Mouse (Mus musculus) lung, postnatal 0 days (tissue): ENCODE results near the gene Map3k20. TPM values are rescaled to one million over a fixed set of nuclear protein-coding genes. Genes with fewer than 3 reads are reported as not detected.

ENCODE experiments used
- ATAC-seq: fragments of 200-750 bp; cut with Nextera tagmentation; 2 replicates; pipeline ENCODE4 v1.8.0; 2017; ENCODE audit warnings: moderate library complexity
- DNase-seq: peaks from one replicate; pipeline ENCODE4 v3.0.0-alpha.2; 2016; ENCODE audit warnings: low spot score
- H3K27ac ChIP-seq: fragments of 300-500 bp; sonication (generic); 2 replicates; pipeline ENCODE4 v1.5.1; 2014; ENCODE audit warnings: antibody characterized with exemption, mild to moderate bottlenecking, low read length, mixed read lengths
- H3K27me3 ChIP-seq: fragments of 300-500 bp; sonication (generic); replicated peaks from 2 replicates; pipeline ENCODE4 v1.6.1; 2014; ENCODE audit warnings: low read length, mixed read lengths; ENCODE audit not compliant: insufficient read depth
- H3K36me3 ChIP-seq: fragments of 300-500 bp; sonication (generic); 2 replicates; pipeline ENCODE4 v1.6.1; 2014; ENCODE audit warnings: low read length, mixed read lengths; ENCODE audit not compliant: insufficient read depth
- H3K4me1 ChIP-seq: fragments of 300-500 bp; sonication (generic); 2 replicates; pipeline ENCODE4 v1.6.1; 2014; ENCODE audit warnings: antibody characterized with exemption, low read depth, low read length, mixed read lengths; ENCODE audit not compliant: insufficient read depth
- H3K4me2 ChIP-seq: fragments of 300-500 bp; sonication (generic); replicated peaks from 2 replicates; pipeline ENCODE4 v1.6.1; 2014; ENCODE audit warnings: low read depth, mild to moderate bottlenecking, low read length, moderate library complexity, mixed read lengths
- H3K4me3 ChIP-seq: fragments of 300-500 bp; sonication (generic); 2 replicates; pipeline ENCODE4 v1.5.1; 2014; ENCODE audit warnings: low read depth, low read length
- H3K9ac ChIP-seq: fragments of 300-500 bp; sonication (generic); replicated peaks from 2 replicates; pipeline ENCODE4 v1.6.1; 2014; ENCODE audit warnings: low read depth, mild to moderate bottlenecking
- H3K9me3 ChIP-seq: fragments of 300-500 bp; sonication (generic); 2 replicates; pipeline ENCODE4 v1.6.1; 2016; ENCODE audit warnings: low read length, mixed read lengths
- CTCF ChIP-seq: IDR thresholded peaks from 2 replicates; pipeline ENCODE4 v1.5.1; 2016; ENCODE audit warnings: antibody characterized with exemption, mild to moderate bottlenecking
- EP300 ChIP-seq: IDR thresholded peaks from 2 replicates; pipeline ENCODE4 v1.6.1; 2016; ENCODE audit warnings: antibody characterized with exemption, mild to moderate bottlenecking, control low read depth
- WGBS: fragments of 180-500 bp; shearing (Covaris S2); extraction: QIAGEN DNeasy Blood & Tissue Kit; methylation state at CpG from one replicate; pipeline ENCODE4 v1.1.7; 2014; 5-methylcytosine and 5-hydroxymethylcytosine counted together
- polyA plus RNA-seq: library from polyadenylated mRNA; unstranded; fragments of >200 nt; fragmentation: Nextera tagmentation; extraction: Ambion mirVana; gene quantifications from 2 replicates; pipeline ENCODE4 v1.2.1, GENCODE M21; 2015

Gene Map3k20
- polyA plus RNA-seq, 1 experiment from 2014 or later, result 18.5 TPM

GRCm38 (mm10) chr2:72478921-72479320, 193.5 kb downstream of the Map3k20 start:
- H3K4me2 ChIP-seq, result no peak overlapping the region
- ATAC-seq, result no peak
- WGBS, result 73% methylated on average over 13 of the region's 13 CpGs

GRCm38 (mm10) chr2:72479818-72480217, 194.4 kb downstream of the Map3k20 start:
- H3K4me3 ChIP-seq, result no peak overlapping the region
- no peak for ATAC-seq
- H3K4me1 ChIP-seq, result no peaks in the 10 kb centered on the region
- H3K27me3 ChIP-seq, result no peaks in the 10 kb centered on the region
- no peak overlapping the region for H3K27ac ChIP-seq
- no peak for TF ChIP-seq CTCF
- no peak for TF ChIP-seq EP300
- no peak overlapping the region for H3K9ac ChIP-seq
- 82% methylated on average over 9 of the region's 9 CpGs for WGBS
- no peak for DNase-seq
- H3K4me2 ChIP-seq, result no peak overlapping the region
- no peaks in the 10 kb centered on the region for H3K36me3 ChIP-seq
- H3K9me3 ChIP-seq, result no peaks in the 10 kb centered on the region

More at GRCm38 (mm10) chr2:72478921-72479320, 193.5 kb downstream of the Map3k20 start:
- no peak for TF ChIP-seq CTCF
- TF ChIP-seq EP300, result no peak
- no peak for DNase-seq
- H3K4me3 ChIP-seq, result no peak overlapping the region
- no peaks in the 10 kb centered on the region for H3K36me3 ChIP-seq
- H3K9me3 ChIP-seq, result no peaks in the 10 kb centered on the region
- H3K9ac ChIP-seq, result no peak overlapping the region
- H3K27me3 ChIP-seq, result no peaks in the 10 kb centered on the region
- H3K27ac ChIP-seq, result no peak overlapping the region
- H3K4me1 ChIP-seq, result no peaks in the 10 kb centered on the region

DNA sequence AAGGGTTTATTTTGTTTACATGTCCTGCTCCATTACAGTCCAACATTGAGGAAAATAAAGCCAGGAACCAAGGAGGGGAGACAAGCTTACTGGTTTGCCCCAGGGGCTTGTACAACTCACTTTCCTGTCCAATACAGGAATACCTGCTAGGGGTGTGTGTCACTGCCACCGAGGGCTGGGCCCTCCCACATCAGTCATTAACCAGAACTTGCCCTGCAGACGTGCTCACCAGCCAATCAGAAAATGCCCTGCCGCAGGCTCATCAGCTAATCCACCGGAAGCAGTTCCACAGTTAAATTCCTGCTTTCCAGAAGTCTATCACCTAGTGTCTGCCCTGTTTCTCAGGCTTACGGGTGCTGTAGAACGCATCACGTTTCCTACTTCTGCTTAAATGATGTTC, 206.2 kb downstream of the Map3k20 start:
- ATAC-seq (no peak), DNase-seq (no peak)
- H3K4me1 ChIP-seq, result no peaks in the 10 kb centered on the region
- no peaks in the 10 kb centered on the region for H3K27me3 ChIP-seq
- no peak overlapping the region for H3K27ac ChIP-seq
- H3K9me3 ChIP-seq, result no peaks in the 10 kb centered on the region
- TF ChIP-seq CTCF (no peak), EP300 (no peak)
- H3K9ac ChIP-seq, result no peak overlapping the region
- no peak overlapping the region for H3K4me3 ChIP-seq
- WGBS, result 47% methylated on average over 7 of the region's 7 CpGs
- no peak overlapping the region for H3K4me2 ChIP-seq
- H3K36me3 ChIP-seq, result no peaks in the 10 kb centered on the region

Other genes starting within 250 kb of the Map3k20 start
- 11.8 and 12.5 TPM in 2 replicates for gene Cdca7, start 190.5 kb downstream of the Map3k20 start, polyA plus RNA-seq